Mouse (Mus musculus): ENCODE results near the gene Ergic2.

- TF ChIP-seq CTCF (IDR thresholded peaks at IDR 0.05; ENCODE audit: low read depth, low read length) (no peak), POLR2A (IDR thresholded peaks at IDR 0.05; ENCODE audit: extremely low read depth, insufficient read depth, low read length) (no peak)
Measured at GRCm38 (mm10) chr6:148241685-148242084, 29.5 kb upstream of the Ergic2 start.

Data from liver, adult 2 months (tissue).